Mouse (Mus musculus): Measurements from ENCODE around the gene Klf13.

The Klf13 gene

GRCm38 (mm10) chr7:63925413-63926360 is 13.0 kb downstream of the Klf13 start:
- DNase-seq (ENCODE audit: low spot score) = no peak

- peak; percentile 54 for DNase-seq (ENCODE audit: low spot score)
Observed at GRCm38 (mm10) chr7:63924747-63925412, 13.8 kb downstream of the Klf13 start.

DNA sequence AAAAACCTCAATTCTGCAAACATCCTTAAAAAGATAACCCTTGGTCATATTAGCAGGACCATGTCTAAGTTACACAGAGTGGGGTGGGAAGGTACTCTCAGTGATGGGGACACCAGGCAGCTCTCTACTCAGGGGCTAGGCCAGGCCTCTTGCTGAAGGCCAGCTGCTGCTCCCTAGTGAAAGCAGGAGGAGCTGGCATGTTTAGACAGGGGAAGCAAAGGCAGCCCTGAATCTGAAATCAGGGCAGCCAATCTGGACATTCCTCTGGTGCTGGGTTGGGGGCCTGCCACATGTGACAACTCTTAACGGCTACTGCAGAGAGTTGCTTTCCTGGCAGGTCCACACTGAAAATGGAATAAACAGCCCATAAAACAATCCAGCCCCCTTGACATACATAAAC is 14.6 kb downstream of the Klf13 start:
- DNase-seq (ENCODE audit: low spot score) = no peak

DNA sequence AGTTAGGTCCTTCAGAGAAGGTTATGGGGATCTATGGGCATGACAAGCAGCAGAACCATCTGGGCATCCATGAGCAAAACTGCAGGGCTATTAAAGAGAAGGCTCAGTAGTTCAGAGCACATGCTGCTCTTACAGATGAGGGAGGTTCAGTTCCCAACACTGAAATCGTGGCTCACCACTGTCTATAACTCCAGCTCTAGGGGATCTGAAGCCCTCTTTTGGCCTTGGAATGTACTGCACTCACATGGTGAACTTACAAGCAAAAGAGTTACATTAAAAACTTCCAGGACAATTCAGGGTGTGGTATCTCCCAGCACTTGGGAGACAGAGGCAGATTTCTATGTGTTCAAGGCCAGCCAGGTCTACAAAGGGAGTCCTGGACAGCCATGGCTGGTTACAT is 15.7 kb downstream of the Klf13 start:
- no peak for DNase-seq (ENCODE audit: low spot score)

DNA sequence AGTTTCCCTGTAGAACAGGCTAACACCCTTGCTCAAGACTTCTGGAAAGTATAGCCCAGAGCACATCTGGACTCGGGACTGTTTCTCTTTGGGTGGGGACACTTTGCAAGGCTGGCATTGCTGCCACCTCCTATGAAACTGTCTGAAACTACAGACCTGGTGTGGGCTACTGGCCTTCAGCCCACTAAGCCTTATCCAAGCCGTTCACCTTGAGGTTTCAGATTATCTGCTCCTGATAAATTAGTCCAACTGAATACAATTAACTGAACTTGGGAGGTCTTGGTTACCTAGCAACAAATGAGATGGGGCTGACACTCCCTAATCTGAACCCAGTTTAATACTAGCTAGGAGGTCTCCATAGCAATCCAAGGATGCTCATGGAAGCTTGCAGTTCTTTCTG is 16.1 kb downstream of the Klf13 start:
- no peak for DNase-seq (ENCODE audit: low spot score)

DNA sequence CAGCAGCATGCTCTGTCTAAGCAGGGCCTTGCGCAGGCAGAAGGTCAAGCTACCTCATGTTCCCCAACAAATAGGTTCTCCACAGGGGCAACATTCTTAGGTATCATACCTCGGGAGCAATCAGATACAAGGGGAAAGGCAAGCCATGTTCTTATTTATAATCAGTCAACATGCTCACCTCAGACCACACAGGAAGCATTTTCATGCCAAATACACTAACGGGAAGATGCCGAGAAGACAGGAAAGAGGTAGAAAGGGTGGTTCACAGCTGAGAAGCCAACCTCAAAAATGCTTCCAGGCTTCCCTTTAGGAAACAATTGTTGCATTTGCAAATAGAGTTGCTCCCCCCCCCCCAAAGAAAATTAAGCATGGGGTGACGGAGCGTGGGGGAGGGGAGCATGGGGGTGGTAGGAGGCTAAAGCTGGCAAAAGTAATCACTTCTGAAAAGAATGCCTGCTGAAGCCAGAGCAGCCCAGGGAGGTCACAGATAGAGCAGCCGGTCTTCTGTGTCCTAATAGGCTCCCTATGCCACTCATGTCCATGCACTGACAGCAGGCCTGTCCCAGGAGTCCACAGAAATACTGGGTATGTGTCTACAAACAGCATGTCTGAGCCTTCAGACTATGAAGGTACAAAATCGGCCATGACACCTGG is 16.7 kb downstream of the Klf13 start:
- no peak for DNase-seq (ENCODE audit: low spot score)

DNA sequence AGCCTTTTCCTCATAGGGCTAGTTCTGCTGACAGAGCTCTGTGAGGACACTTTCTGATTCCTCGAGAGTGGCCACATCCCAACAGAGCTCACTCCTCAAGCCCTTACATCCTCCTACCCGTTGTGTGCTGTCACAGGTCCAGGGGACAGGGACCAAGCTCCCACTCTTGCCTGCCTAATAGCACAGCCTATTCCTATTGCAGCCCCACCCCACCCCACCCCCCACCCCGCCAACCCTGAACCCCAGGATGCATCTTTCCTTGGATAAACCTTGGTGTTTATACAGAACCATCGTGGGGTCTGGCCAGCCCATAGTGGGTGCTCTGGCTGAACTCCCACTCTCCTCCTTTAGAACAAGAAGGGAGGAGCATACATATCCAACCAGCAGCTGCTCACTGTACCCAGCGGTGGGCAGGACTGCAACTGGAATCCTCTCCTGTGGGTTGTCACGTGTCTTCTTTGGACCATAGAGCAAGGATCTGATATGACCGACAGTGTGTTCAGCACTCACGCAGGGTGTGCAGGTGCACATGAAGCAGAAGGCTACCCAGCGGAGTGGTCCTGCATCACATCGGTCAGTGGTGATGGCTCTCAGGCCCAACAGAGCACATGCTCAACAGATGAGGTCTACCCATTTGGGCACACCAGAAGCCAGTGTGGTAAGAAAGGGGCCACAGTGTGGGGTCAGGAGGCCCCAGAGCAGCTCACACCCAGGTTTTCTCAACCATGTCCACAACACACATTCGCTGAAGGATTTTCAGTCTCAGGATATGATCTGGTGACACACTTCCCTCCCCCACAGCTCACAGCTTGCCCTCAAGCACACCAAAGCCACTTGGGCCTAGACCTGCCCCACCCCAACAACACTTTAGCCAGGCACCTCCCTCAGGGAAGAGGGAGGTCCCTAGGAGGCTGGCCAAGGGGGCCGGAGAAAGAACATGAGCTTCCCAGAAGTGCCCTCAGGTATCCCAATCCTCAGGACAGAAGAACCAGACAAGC is 19.6 kb downstream of the Klf13 start:
- DNase-seq (ENCODE audit: low spot score) = no peak

- no peak for DNase-seq (ENCODE audit: low spot score)
Observed at GRCm38 (mm10) chr7:63917693-63918092, 21.0 kb downstream of the Klf13 start.

- no peak for DNase-seq (ENCODE audit: low spot score)
Observed at GRCm38 (mm10) chr7:63916268-63916907, 22.3 kb downstream of the Klf13 start, which contains the start of gene E030018B13Rik. TSS of gene E030018B13Rik (plus strand) at chr7:63916857.

DNA sequence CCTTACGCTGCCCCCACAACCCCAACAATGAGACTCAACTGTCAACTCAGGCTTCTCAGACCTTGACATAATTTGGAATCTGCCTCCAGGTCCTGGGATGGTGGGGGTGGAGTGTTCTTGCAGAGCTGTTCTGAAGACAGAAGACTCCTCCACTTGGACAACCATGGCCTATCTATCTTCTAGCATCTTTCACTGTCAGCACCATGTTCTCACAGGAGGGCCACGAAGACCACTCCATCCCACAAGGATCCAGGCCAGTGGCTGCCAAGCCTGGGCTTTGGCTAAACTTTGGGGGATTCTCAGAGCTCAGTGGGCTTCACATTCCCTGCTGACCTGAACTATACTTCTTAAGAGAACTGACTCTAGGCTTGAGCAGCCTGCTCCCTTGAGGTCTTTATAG is 23.8 kb downstream of the Klf13 start:
- no peak for DNase-seq (ENCODE audit: low spot score)

GRCm38 (mm10) chr7:63913724-63914692 is 24.7 kb downstream of the Klf13 start:
- no peak for DNase-seq (ENCODE audit: low spot score)

DNA sequence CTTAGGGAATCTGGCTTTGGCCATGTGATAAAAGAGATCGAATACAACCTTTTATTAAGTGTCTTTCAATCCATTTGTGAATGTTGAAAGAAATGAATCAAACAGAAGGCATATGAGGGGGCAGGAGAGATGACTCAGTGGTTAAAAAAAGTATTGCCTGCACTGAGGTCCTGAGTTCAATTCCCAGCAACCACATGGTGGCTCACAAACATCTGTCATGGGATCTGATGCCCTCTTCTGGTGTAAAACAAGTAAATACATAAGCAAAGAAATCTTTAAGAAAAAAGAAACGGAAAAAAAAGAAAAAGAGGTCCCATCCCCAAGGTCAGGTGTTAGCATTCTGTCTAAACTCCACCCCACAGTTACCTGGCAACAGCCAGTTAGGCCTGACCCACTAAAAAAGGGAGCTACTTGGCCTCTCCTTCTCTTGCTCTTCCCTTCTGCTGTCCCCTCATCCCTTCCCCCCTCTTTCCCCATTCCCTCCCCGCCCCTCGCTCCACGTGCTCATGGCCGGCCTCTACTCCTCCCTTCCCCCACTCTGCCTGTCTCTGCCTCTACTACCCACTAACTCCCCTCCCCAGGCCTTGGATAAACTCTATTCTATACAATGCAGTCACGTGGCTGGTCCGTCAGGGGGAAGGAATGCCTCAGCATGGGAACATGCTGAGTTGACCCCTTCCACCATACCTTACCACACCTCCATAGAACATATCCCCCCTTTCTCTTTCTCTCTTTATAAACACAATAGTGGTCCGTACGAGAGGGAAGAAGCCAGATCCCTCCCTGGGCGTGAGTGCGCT is 25.6 kb downstream of the Klf13 start:
- no peak for DNase-seq (ENCODE audit: low spot score)

GRCm38 (mm10) chr7:63912234-63912810 is 26.4 kb downstream of the Klf13 start:
- DNase-seq (ENCODE audit: low spot score) = no peak

GRCm38 (mm10) chr7:63911383-63912233 is 27.1 kb downstream of the Klf13 start:
- peak; percentile 46 for DNase-seq (ENCODE audit: low spot score)

DNA sequence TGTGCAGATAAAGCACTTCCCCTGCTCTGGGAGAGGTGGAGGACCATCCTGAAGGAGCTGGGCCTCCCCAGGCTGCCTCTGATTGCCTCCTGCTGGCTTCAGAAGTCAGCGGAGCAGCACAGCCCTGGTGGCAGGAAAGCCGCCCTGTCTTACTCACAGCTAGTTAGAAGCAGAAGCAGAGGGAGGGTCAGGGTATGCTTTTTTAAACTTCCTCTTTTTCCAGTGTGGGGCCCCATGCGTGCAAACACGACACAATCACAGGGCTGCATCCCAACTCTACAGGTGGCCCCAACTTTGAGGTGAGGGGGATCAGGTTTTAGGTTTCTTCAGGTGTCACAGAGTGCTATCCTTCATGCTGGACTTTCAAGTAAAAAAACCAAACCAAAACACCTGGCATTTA is 27.8 kb downstream of the Klf13 start:
- DNase-seq (ENCODE audit: low spot score) = no peak

- DNase-seq (ENCODE audit: low spot score) = no peak
Observed at GRCm38 (mm10) chr7:63910225-63910624, 28.5 kb downstream of the Klf13 start.

GRCm38 (mm10) chr7:63908496-63909285 is 30.0 kb downstream of the Klf13 start:
- DNase-seq (ENCODE audit: low spot score) = no peak

Measured in urinary bladder, postnatal 25 days (tissue).